Mouse (Mus musculus) kidney, postnatal 4 days (tissue): Measurements from ENCODE around the gene Epo.
A peak's percentile ranks its signal among the peaks of the same experiment; 100 is the strongest.

Experiments
- DNase-seq, 2 experiments: peaks; one replicate each; pipeline ENCODE4 v3.0.0; 2021; ENCODE audit warnings: mixed read lengths in 2 of 2

Gene Epo

DNA sequence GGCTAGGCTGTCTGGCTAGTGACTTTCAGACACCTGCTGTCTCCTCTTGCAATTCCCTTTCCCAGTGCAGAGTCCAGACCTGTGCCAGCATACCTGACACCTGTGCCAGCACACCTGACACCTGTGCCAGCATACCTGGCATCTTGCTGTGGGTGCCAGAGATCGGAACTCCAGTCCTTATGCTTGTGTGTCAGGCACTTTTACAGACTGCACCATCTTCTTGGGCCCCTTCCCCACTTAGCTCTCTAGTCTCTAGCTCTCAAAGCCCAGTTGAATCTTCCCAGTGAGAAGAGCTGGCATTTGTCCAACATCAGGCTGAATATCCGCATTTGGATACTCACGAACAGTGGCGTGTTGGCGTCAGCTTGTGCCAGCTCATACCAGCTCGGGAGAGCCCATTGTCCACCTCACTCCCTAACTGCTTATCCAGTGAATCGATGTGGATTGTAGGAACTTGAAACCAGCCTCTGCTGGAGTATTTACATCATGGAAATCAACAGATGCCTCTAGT, 6.3 kb upstream of the Epo start:
- DNase-seq, result no peak

DNA sequence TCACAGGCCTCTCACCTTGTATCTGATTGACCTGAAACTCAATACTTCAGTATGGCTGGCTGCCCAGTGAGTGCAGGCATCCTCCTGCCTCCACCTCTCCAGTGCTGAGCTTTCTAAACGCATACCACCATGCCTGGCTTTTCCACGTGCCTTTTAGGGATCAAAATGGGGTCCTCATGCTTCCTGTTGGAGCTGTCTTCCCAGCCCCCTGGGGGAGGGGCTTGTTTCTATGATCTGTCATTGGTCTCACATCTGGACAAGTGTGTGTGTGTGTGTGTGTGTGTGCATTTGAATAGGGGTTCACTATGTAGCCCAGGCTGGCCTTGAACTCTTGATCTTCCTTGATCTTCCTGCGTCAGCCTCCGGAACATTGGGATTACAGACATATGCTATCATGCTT, 4.4 kb upstream of the Epo start:
- DNase-seq, result no peak

DNA sequence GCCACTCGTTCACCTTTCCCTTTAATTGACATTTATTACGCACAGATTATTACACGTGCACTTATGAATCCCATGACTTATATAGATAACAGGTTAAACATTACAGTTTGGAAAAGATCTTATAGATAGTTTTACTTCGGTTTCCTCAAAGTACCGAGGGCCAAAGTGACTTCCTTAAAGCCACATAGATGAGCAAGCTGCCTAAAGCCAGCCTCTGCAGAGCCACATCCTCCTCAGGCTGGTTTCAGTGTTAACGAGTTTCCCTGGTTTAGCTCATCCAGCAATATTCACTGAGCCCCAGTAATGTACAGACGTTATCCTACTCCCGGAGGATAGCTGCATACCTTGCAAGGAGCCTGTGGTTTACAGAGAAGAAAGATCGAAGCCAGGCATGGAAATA, 2.3 kb upstream of the Epo start:
- no peak for DNase-seq

DNA sequence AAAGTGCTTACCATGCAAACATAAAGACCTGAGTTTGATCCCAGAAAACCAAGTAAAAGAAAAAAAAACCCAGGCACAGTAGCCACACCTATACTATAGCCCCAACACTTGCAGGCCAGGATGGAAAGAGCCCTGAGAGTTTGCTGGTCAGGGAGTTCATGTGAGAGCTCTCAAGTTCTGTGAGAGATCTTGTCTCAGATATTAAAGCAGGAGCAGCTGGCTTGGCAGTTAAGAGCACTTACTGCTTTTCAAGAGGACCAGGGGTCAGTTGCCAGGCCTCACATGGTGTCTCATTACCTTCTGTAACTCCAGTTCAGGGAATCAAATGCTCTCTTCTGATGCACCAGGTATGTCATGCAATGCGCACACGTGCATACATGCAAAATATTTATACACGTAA, 1.7 kb upstream of the Epo start:
- no peak for DNase-seq

DNA sequence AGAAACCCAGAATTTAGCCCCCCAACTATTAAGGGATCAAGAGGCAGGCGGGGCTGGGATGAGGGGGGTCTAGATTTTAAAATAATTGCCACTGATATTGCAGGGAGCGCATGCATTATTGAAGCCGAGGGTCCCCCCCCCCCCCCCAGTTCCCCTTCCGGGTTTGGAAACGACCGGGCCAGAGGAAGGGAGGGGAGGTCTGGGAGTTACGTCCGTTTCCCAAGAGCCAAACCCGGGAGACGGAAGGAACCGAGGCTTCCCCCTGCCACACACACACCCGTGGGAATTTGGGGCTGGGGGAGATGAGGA, 280 bp downstream of the Epo start:
- no peak for DNase-seq

DNA sequence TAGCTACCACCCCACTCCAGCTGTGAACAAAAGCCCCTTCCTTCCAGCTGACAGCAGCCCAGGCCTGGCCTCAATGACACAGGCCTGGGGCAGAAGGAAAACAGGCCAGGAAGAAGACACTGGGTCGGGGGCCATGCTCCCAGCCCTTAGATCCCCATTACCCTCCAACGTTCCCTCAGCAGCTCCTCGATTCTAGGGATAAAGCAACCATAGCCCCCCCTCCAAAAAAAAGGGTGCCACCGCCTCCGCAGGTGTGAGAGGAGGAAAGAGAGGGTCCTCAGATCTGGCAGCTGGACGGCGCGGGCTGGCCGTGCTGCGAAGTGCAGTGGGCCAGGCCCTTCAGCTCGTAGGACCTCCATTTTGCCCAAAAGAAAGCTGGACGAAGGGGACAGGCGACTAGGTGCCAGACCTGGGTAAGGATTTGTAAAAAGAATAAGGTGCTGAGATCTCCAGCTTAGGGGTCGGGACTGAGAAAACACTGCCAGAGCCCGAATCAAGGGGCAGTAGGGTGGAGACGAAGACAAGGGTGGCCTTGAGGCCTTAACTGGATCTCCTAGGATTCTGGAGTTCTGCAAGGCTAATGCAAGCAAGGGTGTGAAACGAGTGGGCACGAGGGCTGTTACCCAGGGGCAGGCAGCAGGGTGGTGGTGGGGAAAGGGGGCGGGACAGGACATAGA, 773 bp downstream of the Epo start:
- peak; percentile 50 to 66 for DNase-seq

DNA sequence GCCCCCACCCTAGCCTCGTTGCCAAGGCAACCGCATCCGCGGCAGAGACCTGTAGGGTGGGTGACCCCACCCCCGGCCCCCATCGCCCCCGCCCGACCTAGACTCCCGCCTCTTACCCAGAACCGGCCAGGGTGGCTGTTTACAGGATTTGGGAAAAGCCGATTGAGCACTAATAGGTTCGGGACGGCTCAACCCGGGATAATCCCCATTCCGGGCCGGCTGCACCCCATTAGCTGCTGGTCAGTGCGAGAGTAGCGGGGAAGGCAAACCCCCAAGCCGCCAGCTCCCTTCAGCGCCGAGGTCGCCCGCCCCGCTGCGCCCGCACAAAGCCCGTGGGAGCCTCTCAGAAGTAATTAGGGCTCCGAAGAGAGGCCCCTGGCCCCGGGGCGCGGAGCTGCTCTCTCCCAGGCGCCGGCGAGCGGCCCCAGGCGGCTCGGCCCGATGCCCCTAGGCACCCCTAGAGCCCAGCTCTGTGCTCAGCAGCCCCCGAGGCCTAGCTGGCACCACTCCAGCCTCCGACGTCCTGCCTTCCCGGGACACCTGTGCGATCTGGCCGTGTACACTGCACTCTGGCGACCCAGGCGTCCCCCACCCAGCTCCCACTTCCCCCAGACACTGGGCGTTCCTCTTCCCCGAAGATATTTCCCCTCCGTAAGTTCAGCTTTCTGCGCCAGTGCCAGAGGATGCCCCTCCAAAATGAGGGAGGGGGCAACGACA, 1.5 kb downstream of the Epo start:
- DNase-seq, result peak; percentile 72 to 79

DNA sequence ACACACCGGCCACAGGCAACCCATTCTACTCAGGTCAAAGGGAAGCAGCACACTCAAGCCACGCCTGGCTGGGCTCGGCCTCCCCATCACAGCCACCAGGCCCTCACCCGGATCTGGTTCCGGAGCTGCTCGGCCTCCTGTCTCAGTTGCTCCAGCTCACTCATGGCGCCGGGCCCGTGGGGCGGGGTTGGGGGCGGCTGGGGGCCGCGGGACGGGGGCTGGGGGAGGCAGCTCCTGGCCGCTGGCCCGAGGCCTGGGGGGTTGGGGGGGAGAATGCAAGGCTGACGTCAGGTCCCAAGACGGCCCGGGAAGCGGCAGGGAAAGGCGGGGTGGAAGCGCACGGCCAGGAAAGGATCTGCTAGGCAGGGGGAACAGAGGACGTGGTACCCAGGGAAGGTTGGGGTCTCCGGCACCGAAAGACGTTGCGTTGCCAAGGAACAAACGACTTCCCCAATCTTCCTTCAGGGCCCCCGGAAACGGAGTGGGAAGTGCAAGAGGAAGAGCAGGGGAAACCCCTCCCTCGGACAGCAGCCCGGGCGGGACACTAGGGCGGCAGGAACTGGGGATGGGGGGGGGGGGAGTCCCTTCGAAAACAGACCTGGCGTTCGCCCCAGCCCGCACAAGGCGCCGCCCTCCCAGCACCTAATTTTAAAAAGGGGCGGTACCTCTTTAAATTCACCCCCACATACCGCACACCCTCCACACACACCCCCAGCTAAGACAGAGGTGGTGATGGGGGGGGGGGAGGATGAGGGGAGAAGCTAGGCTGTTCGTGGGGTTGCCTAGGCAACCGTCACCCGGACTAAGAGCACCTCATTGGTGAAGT, 2.2 kb downstream of the Epo start:
- peak; percentile 84 to 87 for DNase-seq

DNA sequence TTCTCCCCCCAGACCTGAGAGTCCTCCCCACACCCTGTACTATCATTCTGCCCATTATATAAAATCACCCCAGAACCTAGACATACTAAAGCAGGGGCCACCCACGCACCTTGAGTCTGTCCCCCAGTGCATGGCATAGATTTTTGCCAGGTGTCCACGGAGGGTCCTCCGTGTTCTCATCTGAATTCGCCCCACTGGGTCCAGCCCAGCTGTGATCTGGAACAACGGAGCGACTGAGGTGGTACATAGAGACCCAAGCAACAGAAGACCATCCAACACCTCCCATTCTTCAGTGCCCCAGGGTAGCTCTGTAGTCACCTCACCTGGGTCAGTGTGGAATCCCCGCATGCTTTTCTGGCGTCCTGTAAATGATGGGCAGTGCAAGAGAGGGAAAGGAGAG, 3.0 kb downstream of the Epo start:
- no peak for DNase-seq

DNA sequence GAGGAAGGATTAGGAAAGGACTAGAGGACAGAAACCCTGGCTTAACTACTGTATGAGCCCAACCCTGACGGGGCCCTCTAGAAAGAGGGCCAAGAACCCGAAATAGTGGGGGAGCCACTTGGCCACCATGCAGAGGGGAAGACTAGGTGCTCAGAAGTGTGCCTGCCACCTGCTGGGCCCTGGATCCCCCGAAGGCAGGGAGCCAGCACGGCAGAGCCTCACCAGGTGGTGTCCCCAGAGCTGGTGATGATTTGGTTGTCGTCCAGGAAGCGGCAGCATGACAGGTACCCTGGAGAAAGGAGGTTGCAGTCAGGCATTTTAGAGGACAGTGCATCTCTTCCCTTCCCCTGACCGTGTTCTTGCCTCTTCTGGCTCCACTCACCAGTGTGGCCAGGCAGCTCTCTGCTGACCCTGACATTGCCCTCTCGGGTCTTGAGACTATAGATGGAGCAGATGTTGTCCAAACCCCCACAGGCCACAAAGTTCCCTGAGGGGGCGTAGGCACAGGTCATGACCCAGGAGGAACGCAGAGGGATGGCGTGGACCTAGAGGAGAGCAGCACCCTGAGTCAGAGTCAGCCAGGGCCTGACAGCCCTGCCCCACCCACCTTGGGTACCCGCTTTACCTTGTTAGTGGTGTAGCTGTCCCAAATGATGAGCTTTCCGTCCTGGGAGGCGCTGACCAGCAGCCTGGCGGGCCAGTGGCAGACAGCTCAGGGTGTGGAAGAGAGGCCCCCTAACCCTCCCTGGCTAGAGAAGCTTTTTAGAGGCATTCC, 3.6 kb downstream of the Epo start:
- DNase-seq, result no peak

DNA sequence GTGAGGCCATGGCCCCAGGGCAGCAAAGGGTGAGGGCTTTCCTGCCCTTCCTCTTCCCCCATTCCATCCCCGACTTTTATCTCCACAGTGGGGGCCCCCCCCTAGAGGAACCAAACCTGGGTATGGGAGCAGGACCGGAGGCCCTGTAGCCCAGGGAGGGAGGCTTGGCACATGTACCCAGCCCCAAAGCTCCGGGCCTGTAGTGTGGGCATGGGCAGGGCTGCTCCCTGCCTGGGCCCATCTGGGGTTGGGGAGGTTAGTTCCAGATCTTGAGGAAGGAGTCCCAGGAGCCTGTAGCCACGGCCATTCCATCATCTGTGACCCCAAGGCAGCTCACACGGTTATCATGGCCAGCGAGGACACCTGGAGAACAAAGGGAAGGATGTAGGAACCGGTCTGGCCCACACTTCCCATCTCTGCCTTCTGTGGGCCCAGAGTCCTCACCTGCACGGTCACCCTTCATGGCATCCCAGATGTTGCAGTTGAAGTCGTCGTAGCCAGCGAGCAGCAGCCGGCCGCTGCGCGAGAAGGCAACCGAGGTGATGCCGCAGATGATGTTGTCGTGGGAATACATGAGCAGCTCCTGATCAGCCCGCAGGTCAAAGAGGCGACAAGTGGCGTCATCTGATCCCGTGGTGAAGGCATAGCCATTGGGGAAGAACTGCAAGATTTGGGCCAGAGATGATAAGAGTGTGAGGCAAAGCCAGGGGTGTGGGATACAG, 4.6 kb downstream of the Epo start:
- peak in 1 of 2 experiments; percentile 11 for DNase-seq

DNA sequence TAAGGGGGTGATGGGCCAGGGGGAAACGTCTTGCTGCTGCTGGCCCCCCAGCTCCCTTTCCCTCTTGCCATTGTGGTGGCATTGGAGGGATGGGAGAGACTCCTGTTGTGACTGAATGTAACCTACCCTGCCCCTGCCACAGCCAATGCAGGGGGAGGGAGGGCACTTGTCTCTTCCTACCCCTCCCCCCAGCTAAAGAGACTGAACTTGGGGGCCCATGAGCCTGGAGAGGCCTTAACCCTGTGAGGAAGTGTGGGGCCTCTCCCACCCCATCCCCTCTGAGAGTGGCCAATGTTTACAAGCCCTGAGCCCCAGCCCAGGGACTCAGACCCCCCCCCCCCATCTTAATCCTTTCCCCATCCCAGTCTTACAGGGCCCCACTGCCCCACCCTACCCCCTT, 5.6 kb downstream of the Epo start:
- peak in 1 of 2 experiments; percentile 7 for DNase-seq

DNA sequence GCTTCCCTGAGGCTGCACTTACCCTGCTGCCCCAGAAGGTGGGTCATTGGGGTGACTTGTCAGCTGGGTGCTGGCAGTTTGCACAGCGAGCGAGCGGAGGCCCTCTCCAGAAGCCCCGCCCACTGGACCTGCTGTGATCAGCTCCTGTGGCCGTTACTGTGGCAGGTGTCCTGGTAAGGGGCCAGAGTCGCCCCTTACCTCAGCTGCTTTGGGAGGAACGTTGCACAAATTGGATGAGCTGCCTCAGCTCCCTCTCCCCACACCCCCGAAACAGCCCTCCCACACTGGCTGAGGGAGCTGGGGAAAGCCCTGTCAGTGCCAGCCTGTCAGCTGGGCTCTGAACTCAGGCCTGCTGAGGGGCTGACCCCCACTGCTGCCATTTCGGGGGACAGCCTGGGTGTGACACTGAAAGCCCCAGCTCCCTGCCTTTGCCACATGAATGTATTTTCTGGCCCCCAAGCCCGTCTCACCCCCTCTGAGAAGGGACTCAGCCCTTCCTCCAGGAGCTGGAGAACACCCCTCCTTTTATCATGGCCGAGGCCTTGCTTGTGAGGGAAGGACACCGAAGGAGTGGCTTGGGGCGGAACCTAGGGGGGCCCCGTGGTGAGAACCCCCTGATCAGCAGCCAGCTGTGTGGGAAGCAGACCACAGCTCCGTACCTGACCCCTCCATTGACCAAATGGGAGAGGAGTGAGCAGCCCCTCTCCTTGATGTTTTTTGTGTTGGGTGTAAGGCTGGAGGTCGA, 6.7 kb downstream of the Epo start:
- DNase-seq, result peak; percentile 66 to 77

DNA sequence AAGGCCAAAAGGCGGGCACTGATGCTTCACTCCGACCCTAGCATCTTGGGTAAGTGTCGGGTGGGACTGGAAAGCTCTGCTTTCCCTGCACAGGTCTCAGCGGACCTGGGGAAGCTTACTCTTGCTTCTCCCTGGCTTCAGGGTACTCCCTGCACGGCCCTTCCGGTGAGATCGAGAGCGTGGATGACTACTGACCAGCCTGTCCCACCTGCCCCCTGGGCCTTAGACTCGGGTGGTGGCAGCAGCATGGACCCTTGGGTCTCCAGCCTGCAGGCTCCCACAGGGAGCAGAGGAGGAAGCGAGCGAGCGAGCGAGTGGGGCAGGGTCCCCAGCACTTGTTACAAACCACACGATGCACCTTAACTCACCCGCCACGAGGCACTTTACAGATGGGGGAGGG, 7.5 kb downstream of the Epo start:
- DNase-seq, result no peak

DNA sequence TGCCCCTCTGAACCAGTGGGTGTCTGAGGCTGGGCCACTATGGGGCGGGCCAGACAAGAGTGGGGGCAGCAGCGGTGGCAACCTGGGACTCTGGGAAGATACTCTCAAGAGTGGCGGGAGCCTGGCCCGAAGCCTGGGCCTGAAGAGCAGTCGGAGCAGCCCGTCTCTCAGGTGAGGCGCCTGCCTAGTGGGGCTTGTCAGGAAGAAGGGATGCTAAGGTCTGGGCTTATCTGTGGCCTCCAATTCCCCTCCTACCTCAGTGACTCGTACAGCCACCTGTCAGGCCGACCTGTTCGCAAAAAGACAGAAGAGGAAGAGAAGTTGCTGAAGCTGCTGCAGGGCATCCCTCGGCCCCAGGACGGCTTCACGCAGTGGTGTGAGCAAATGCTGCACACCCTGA, 8.4 kb downstream of the Epo start:
- no peak for DNase-seq

DNA sequence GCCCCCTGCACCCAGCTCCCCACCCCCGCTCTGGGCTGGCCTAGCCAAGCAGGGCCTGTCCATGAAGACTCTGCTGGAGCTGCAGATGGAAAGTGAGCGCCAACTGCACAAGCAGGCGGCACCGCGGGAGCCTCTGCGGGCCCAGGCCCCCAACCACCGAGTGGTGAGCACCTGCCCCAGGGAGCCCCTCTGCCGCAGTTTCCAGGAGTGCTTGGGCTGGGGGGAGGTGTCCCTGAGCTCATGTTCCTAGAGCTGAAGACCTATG, 8.9 kb downstream of the Epo start:
- no peak for DNase-seq

DNA sequence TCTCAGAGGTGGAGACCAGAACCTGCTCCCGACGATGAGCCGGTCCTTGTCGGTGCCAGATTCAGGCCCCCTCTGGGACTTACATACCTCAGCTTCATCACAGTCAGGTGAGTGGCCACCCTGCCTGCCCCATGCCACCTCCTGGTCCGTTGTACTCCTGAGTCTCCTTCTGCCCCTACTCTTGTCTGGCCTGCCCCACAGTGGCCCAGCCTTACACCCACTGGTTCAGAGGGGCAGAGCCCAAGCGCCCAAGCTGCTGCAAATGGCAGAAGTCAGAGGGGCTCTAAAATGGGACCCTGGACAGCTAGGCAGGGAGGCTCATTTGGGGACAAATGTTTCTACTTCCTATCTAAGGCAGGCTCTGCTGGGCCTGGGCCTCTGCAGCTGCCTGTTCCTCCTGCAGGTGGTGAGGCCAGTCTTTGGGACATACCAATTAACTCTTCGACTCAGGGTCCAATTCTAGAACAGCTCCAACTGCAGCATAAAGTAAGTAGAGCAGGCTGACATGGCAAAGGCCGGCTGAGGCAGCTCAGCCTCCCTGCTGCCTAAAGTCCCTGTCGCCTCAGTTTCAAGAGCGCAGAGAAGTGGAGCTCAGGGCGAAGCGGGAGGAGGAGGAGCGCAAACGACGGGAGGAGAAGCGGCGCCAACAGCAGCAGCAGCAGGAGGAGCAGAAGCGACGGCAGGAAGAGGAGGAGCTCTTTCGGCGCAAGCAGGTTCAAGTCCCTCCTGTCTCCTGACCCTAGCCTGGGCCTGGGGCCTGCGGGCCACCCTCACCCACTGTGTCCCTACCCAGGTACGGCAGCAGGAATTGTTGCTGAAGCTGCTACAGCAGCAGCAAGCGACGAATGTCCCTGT, 9.4 kb downstream of the Epo start:
- no peak for DNase-seq

DNA sequence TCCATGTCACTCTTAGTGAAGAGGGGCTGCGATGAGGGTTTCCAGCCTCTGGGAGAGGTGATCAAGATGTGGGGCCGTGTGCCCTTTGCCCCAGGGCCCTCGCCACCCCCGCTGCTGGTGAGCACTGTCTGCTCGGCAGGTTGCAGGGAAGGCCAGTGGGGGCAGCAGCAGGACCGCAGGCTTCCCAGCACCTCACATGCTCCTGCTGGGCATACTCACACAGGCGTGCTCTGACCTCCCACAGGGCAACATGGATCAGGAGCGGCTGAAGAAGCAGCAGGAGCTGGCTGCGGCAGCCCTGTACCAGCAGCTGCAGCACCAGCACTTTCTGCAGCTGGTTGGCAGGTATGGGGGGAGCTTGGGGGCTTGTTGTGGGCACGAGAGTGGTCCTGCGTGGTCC, 10.3 kb downstream of the Epo start:
- DNase-seq, result no peak

DNA sequence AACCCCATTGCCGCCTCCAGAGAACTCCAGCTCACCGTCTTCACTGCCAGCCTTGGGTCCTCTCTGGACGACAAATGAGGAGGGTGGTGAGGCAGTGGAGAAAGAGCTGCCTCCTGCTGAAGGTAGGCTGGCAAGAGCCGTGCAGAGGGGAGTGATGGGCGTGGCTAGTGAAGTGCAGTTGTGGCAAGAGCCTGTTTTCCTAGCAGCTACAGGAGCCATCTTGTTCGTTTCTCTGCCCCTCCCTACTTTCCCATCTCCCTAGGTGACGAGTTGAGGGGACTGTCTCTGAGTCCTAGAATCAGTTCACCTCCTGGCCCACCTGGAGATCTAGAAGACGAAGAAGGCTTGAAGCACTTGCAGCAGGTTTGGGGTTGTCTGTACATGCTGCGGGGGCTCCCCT, 11.2 kb downstream of the Epo start:
- no peak for DNase-seq

DNA sequence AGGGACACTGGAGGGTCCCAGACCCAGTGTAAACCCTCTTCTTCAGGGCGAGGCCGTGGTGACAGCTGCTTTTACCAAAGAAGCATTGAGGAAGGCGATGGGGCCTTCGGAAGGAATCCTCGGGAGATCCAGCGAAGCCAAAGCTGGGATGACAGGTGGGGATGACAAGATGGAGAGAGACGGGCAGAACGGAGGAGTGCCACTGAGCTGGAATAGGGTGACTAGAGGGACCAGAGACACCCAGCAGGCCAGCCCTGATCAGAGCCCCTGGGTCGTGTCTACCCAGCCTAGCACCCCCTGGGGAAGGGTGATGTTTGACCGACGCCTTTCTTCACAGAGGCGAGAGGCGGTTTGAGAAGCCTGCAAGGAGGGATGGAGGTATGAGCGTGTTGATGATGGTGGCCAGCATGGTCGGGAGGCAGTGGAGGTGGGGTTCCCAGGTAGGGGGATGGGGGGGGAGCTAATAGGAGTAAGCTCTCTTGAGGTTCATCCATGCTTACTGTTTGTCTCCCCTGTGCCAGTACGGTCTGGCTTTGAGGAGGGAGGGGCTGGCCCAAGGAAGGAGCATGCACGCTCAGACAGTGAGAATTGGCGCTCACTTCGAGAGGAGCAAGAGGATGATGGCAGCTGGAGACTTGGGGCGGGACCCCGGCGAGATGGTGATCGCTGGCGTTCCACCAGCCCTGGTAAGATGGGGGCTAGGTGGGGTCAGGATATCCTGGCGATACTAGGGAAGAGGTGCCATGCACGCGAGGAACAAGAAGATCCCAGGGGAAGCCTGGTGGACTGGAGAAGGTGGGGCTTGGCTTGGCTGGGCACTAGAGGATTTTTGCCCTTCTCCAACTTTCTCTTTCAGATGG, 13.1 kb downstream of the Epo start:
- DNase-seq, result peak in 1 of 2 experiments; percentile 7
